Mouse (Mus musculus) olfactory bulb, adult 2 months (tissue): Measurements from ENCODE around the gene E330034G19Rik.

Experiments
- CTCF ChIP-seq: fragments of 200-500 bp; IDR thresholded peaks from 2 replicates; pipeline ENCODE4 v1.5.1; 2012; ENCODE audit warnings: low read depth, mild to moderate bottlenecking, low read length, moderate library complexity; ENCODE audit not compliant: insufficient read depth
- POLR2A ChIP-seq: fragments of 200-500 bp; IDR thresholded peaks from 2 replicates; pipeline ENCODE4 v1.6.1; 2012; ENCODE audit warnings: mild to moderate bottlenecking, low read depth, low read length, moderate library complexity; ENCODE audit not compliant: insufficient read depth

GRCm38 (mm10) chr14:24306667-24307066, 13.7 kb downstream of the E330034G19Rik start:
- TF ChIP-seq POLR2A, result no peak
- no peak for TF ChIP-seq CTCF
